Mouse (Mus musculus) stomach, postnatal 0 days (tissue): Measurements from ENCODE around the gene Upk3b.

Source experiments
- CTCF ChIP-seq: IDR thresholded peaks from 2 replicates; pipeline ENCODE4 v1.5.1; 2016; ENCODE audit warnings: antibody characterized with exemption, low read depth, mild to moderate bottlenecking, moderate library complexity
- EP300 ChIP-seq: optimal IDR thresholded peaks from 2 replicates; pipeline ENCODE3; 2016; ENCODE audit warnings: antibody characterized with exemption

GRCm38 (mm10) chr5:136044865-136045264 is 6.6 kb downstream of the Upk3b start:
- TF ChIP-seq CTCF, result peak; percentile 59
- TF ChIP-seq EP300, result no peak
